Mouse (Mus musculus): Measurements from ENCODE around the gene Fbxo2. TPM values are rescaled to one million over a fixed set of nuclear protein-coding genes. Genes with fewer than 3 reads are reported as not detected.
A peak's percentile ranks its signal among the peaks of the same experiment; 100 is the strongest.

Gene Fbxo2
- total RNA-seq, 1 experiment from 2014 or later = 3.9 TPM

DNA sequence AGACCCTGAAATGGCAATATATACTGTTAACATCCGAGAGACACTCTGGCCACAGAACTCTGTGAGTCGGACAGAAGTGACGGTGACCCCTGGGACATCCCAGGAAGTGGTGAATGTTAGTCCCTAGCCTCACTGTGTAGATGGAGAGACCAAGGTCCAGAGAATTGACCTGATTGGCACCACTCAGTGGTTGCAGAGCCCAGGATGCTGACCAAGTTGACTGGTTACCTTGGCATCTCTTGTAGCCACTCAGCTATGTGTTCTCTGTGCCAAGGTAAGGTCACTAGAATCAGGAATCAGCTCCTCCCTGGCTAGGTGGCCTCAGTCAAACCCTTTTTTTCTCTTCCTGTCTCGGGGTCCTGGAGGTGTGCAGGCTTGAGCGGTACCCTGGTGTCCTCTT, 16.7 kb upstream of the Fbxo2 start:
- DNase-seq = no peak

GRCm38 (mm10) chr4:148147714-148148113, 12.7 kb upstream of the Fbxo2 start:
- no peak for DNase-seq

- DNase-seq = no peak
Observed at GRCm38 (mm10) chr4:148149540-148149939, 10.9 kb upstream of the Fbxo2 start.

- no peak for DNase-seq
Observed at GRCm38 (mm10) chr4:148150242-148150641, 10.2 kb upstream of the Fbxo2 start.

DNA sequence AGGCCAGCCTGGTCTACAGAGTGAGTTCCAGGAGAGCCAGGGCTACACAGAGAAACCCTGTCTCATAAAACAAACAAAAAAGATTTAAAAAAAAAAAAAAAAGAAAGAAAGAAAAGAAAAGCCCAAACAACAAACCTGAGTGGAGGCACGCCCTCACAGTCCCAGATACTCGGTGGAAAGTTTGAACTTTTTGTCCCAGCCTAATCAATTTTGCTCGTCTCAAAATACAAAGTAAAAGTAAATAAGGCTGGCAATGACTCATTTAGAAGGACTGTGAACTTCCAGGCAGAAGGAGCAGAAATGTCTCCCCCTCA, 9.5 kb upstream of the Fbxo2 start:
- no peak for DNase-seq

GRCm38 (mm10) chr4:148151267-148152168, 8.9 kb upstream of the Fbxo2 start, which contains the start of gene Fbxo6:
TSS of gene Fbxo6 (minus strand) at chr4:148152140.
- peak; percentile 94 for DNase-seq

DNA sequence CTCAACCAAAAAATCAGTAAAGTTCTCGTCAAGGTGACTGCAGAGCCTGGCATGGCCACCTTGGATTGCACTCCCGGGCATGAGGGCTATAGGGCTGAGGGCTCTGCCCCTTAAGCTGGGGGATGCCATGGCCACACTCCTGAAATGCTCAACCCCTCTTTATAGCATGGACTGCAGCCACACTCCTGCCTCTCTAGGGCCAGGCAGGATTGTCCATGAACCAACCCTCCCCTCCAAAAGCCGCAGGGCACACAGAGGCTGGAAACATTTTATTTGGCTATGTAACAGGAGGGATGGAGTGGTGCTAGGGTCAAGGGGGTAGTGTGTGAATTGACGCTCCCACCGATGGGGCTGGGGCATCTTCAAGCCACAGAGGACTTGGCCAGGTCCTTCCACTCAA, 7.9 kb upstream of the Fbxo2 start:
- no peak for DNase-seq

GRCm38 (mm10) chr4:148154006-148154405, 6.4 kb upstream of the Fbxo2 start:
- no peak for DNase-seq

DNA sequence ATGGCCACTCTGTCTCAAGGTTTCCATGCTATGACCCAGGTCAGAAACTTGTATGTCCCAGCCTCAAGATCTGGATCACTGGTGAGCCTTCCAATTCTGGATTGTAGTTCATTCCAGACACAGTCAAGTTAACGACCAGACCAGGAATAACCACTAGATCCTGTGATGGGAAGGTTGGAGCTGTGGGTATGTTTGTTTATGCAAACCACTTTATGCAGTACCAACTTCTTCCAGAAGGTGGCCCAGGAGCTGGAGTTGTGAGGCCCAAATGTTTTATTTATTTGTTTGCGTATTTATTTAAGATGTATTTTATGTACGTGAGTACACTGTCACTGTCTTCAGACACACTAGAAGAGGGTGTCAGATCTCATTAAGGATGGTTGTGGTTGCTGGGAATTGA, 5.4 kb upstream of the Fbxo2 start:
- peak; percentile 63 for DNase-seq

DNA sequence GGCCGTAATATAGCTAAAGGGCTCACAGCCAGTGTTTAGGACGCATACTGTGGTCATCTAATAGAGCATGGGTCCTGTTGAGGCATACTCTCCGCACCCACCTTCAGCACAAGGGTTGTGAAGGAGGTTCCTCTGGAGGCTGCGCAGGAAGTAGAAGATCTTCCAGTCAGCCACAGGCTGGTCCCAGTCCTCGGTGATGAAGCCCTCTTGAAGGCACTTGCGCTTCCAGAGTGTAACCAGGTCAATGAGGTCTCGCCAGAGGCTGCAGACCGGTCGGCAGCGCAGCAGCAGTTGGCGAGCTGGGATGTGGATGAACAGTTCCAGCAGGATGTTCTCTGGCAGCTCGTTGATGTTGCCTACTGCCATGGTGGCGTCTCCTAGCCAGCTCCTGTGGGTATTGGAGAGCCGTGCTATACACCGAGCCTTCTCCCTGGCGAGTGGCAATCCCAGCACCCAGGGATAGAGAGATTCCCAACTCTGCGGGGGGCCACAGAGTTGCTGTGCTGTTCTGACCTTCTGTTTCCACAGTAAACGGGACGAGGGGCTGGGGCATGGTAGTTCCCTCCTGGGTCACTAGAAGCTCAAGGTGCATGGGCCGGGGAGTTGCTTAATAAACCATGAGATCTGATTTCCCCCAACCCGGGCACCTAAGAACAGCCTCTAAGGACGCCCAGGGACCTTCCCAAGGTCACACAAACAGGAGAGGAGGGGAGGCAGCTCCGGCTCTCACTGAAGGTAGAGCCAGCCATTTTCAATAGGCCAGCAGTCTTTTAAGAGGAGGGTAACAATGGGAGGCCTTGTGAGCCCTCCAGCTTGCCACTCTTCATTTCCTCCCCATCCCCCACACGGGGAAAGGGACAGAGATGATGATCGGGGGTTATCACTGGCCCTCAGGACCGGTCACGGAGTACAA, 1.7 kb upstream of the Fbxo2 start:
- DNase-seq = no peak

GRCm38 (mm10) chr4:148159544-148160435, 631 bp upstream of the Fbxo2 start:
- peak; percentile 96 for DNase-seq

GRCm38 (mm10) chr4:148164002-148164439, 3.6 kb downstream of the Fbxo2 start:
- peak; percentile 89 for DNase-seq

GRCm38 (mm10) chr4:148164461-148164860, 4.0 kb downstream of the Fbxo2 start:
- DNase-seq = no peak

- DNase-seq = no peak
Observed at GRCm38 (mm10) chr4:148165551-148165950, 5.1 kb downstream of the Fbxo2 start.

DNA sequence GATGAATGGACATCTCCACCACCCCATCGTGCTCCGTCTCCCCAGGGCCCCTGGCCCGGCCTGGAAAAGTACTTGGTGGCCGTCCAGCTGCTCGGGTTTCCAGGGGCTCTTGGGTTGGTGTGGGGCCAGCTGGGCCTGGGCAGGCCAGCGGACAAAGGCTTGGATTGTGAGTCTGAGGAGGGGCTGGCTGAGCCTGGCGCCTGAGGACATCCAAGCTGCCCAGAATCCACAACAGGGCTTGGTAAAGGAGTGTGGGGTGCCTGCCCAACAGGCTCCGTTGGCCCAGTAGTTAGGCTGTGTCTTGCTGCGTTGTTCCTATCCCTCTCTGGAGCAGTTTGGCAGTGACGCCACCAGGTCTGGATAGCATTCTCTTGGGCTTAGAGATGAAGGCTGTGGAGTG, 6.0 kb downstream of the Fbxo2 start:
- DNase-seq = no peak

GRCm38 (mm10) chr4:148166986-148167385, 6.6 kb downstream of the Fbxo2 start:
- DNase-seq = peak; percentile 85

GRCm38 (mm10) chr4:148168287-148168686, 7.9 kb downstream of the Fbxo2 start:
- DNase-seq = peak; percentile 72

DNA sequence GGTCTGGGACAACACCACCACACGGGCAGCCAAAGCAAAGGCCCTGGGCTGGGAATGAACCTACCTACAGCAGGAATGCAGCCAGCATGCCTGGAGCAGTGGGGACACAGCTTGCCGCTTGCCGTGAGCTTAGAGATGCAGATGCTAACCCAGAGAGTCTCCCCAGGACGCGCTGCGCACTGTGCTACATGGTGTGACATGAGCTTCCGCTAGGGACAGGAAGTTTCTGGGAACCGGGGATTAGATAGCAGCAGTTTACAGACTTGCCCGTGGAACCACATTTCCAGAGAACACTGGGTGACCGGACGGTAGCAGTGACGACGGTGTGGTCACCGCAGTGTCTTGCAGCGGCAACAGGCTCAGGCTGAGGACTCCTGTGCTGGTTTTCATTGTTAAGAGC, 9.2 kb downstream of the Fbxo2 start:
- no peak for DNase-seq

- peak; percentile 67 for DNase-seq
Observed at GRCm38 (mm10) chr4:148170842-148171241, 10.4 kb downstream of the Fbxo2 start.

- no peak for DNase-seq
Observed at GRCm38 (mm10) chr4:148171261-148171660, 10.8 kb downstream of the Fbxo2 start.

DNA sequence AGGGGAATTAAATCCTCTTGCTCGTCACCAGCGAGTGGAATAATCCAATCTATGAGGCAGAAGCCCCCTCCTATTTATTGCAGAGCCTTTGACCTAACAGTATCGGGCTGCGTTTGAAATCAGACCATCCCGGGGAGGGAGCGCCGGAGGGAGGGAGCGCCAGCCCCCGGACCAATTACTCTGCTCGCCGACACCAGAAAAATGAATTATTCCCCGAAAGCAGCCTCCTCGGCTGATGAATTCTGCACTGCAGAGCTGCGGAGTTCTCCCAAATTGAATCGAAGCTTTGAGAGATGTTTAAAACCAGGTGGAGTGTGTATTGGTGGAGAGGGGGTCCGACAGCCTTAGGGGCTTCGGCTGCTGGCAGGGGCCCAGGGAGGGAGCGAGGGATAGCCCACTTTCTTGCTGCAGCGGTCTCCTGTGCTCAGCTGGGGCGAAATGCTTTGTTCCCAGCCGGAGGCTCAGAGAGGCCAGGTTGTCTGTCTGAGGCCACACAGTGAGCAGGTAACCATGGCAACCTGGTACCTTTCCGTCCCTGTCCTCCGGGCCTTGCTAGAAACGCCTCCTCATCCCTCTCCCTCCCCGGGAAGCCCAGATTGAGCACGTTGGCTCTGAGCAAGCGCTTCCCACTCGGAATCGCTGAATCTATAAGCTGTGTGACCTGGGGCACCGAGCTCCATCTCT, 13.5 kb downstream of the Fbxo2 start:
- DNase-seq = no peak

- no peak for DNase-seq
Observed at GRCm38 (mm10) chr4:148174495-148174862, 14.1 kb downstream of the Fbxo2 start.

Measured in adrenal gland, postnatal 14 days (tissue).